Mouse (Mus musculus) gastrocnemius, postnatal 36 days (tissue): ENCODE measurements around the gene Camkk1. TPM values are rescaled to one million over a fixed set of nuclear protein-coding genes. Genes with fewer than 3 reads are reported as not detected.

Experiments used
- total RNA-seq, 2 experiments: library from RNA; stranded (reverse); gene quantifications; 2 replicates each; pipeline ENCODE4 v1.2.3; 2021

Camkk1 gene
- total RNA-seq, 2 experiments from 2014 or later: 0.71 to 1.2 TPM

Other genes with a start within 250 kb of the Camkk1 start
- gene Cyb5d2, start 222.9 kb upstream of the Camkk1 start, total RNA-seq: 10 to 100 TPM; 15.4 to 16.1 TPM
- 10 to 100 TPM; 11.8 to 12.1 TPM for gene Zzef1, start 222.8 kb upstream of the Camkk1 start, total RNA-seq
- 1 to 10 TPM; 6.4 to 7.6 TPM for gene Atp2a3, start 57.8 kb upstream of the Camkk1 start, total RNA-seq
- under 1 TPM; 0.20 to 0.32 TPM for gene P2rx1, start 19.9 kb upstream of the Camkk1 start, total RNA-seq
- gene Ncbp3, start 28.8 kb downstream of the Camkk1 start, total RNA-seq: 1 to 10 TPM; 2.6 to 2.9 TPM
- gene Itgae, start 71.6 kb downstream of the Camkk1 start, total RNA-seq: under 1 TPM; 0.07 to 0.13 TPM
- under 1 TPM; 0.15 to 0.18 TPM for gene Haspin, start 119.3 kb downstream of the Camkk1 start, total RNA-seq
- gene P2rx5, start 141.4 kb downstream of the Camkk1 start, total RNA-seq: 1 to 10 TPM; 6.9 to 8.6 TPM
- gene Emc6, start 158.0 kb downstream of the Camkk1 start, total RNA-seq: 10 to 100 TPM; 74.4 to 90.9 TPM
- 10 to 100 TPM in 1 of 2 experiments, 1 to 10 TPM in 1; 9.3 to 10.5 TPM for gene Tax1bp3, start 158.1 kb downstream of the Camkk1 start, total RNA-seq
- 1 to 10 TPM; 5.3 to 5.5 TPM for gene Ctns, start 180.0 kb downstream of the Camkk1 start, total RNA-seq
- under 1 TPM; 0.47 to 0.69 TPM for gene Shpk, start 180.5 kb downstream of the Camkk1 start, total RNA-seq
- gene Trpv1, start 215.3 kb downstream of the Camkk1 start, total RNA-seq: under 1 TPM; 0.15 TPM
- gene Trpv3, start 248.4 kb downstream of the Camkk1 start, total RNA-seq: not detected